Mouse (Mus musculus) CH12.LX (cell line): Measurements from ENCODE around the gene Dct. TPM values are rescaled to one million over a fixed set of nuclear protein-coding genes. Genes with fewer than 3 reads are reported as not detected.

ENCODE experiments used
- DNase-seq: peaks from one replicate; pipeline ENCODE4 v3.0.0-alpha.2; 2013; ENCODE audit errors: extremely low read depth
- H3K27ac ChIP-seq: 2 replicates; pipeline ENCODE4 v1.5.1; 2012; ENCODE audit warnings: low read depth, mild to moderate bottlenecking, control low read depth, moderate library complexity; ENCODE audit not compliant: insufficient read depth
- H3K27me3 ChIP-seq: replicated peaks from 2 replicates; pipeline ENCODE3; 2012; ENCODE audit warnings: inconsistent platforms
- H3K36me3 ChIP-seq, 2 experiments: replicated peaks in 1 of 2; 2 replicates each; pipeline versions ENCODE3 to v1.6.1; 2012; ENCODE audit warnings: inconsistent platforms in 1 of 2, low read length in 1 of 2, mild to moderate bottlenecking in 1 of 2, mixed read lengths in 1 of 2, moderate library complexity in 1 of 2; ENCODE audit not compliant: control insufficient read depth in 1 of 2, insufficient read depth in 1 of 2
- H3K4me1 ChIP-seq, 2 experiments: 2 replicates each; pipeline ENCODE4 v1.6.1; 2012; ENCODE audit warnings: inconsistent platforms in 1 of 2, moderate library complexity in 1 of 2; ENCODE audit not compliant: insufficient read depth in 2 of 2, control insufficient read depth in 1 of 2
- H3K4me2 ChIP-seq: 2 replicates; pipeline ENCODE4 v1.6.1; 2012; ENCODE audit warnings: low read depth, mild to moderate bottlenecking, control low read depth; ENCODE audit not compliant: poor library complexity, insufficient read depth, severe bottlenecking
- H3K4me3 ChIP-seq, 3 experiments: fragments of 150-350 bp in 1 of 3; sonication (generic) in 1 of 3; replicated peaks in 1 of 3; 2 replicates each; pipeline versions ENCODE3 to v1.5.1; 2011 to 2012; ENCODE audit warnings: low read depth in 2 of 3, low read length in 2 of 3, mild to moderate bottlenecking in 2 of 3, moderate library complexity in 2 of 3, control low read depth in 1 of 3, improper control_type of control experiment in 1 of 3, inconsistent platforms in 1 of 3, mixed read lengths in 1 of 3; ENCODE audit not compliant: poor library complexity in 1 of 3
- H3K79me2 ChIP-seq: replicated peaks from 2 replicates; pipeline ENCODE4 v1.6.1; 2012; ENCODE audit warnings: mild to moderate bottlenecking, moderate library complexity; ENCODE audit not compliant: control insufficient read depth, poor library complexity, insufficient read depth, severe bottlenecking; ENCODE audit errors: extremely low read depth
- H3K9ac ChIP-seq: 2 replicates; pipeline ENCODE4 v1.6.1; 2012; ENCODE audit warnings: low read depth, mild to moderate bottlenecking, control low read depth, moderate library complexity; ENCODE audit not compliant: insufficient read depth
- H3K9me3 ChIP-seq: replicated peaks from 2 replicates; pipeline ENCODE3; 2012; ENCODE audit warnings: low read length, inconsistent platforms, mixed read lengths
- CHD1 ChIP-seq: IDR thresholded peaks from 2 replicates; pipeline ENCODE4 v1.6.1; 2012; ENCODE audit warnings: low read depth, low read length, improper control_type of control experiment, inconsistent platforms
- CTCF ChIP-seq, 2 experiments: IDR thresholded peaks in 1 of 2; conservative IDR thresholded peaks in 1 of 2; 2 replicates each; pipeline ENCODE4 v1.5.1; 2011 to 2012; ENCODE audit warnings: low read depth in 2 of 2, low read length in 2 of 2, improper control_type of control experiment in 1 of 2, inconsistent platforms in 1 of 2, mild to moderate bottlenecking in 1 of 2, moderate library complexity in 1 of 2
- E2F4 ChIP-seq: IDR thresholded peaks from 2 replicates; pipeline ENCODE4 v1.6.1; 2011; ENCODE audit warnings: low read depth, low read length, improper control_type of control experiment; ENCODE audit not compliant: insufficient replicate concordance
- ELF1 ChIP-seq: IDR thresholded peaks from 2 replicates; pipeline ENCODE4 v1.6.1; 2014; ENCODE audit warnings: low read depth, mild to moderate bottlenecking, inconsistent platforms, low read length, improper control_type of control experiment
- JUND ChIP-seq: conservative IDR thresholded peaks from 2 replicates; pipeline ENCODE4 v1.6.1; 2011; ENCODE audit warnings: low read depth, low read length, improper control_type of control experiment
- KAT2A ChIP-seq: IDR thresholded peaks from 2 replicates; pipeline ENCODE4 v1.6.1; 2012; ENCODE audit warnings: low read length, improper control_type of control experiment, inconsistent platforms; ENCODE audit not compliant: insufficient replicate concordance
- MAFK ChIP-seq: IDR thresholded peaks from 2 replicates; pipeline ENCODE4 v1.6.1; 2011; ENCODE audit warnings: low read length, improper control_type of control experiment; ENCODE audit not compliant: insufficient replicate concordance
- MAZ ChIP-seq: IDR thresholded peaks from 2 replicates; pipeline ENCODE4 v1.6.1; 2012; ENCODE audit warnings: low read depth, mild to moderate bottlenecking, inconsistent platforms, low read length, improper control_type of control experiment, moderate library complexity
- MXI1 ChIP-seq: IDR thresholded peaks from 2 replicates; pipeline ENCODE4 v1.6.1; 2011; ENCODE audit warnings: mild to moderate bottlenecking, low read depth, low read length, improper control_type of control experiment
- NELFE ChIP-seq: IDR thresholded peaks from 2 replicates; pipeline ENCODE4 v1.6.1; 2011; ENCODE audit warnings: low read depth, low read length, improper control_type of control experiment
- PAX5 ChIP-seq: IDR thresholded peaks from 2 replicates; pipeline ENCODE4 v1.6.1; 2012; ENCODE audit warnings: low read length, inconsistent platforms, mixed read lengths
- POLR2AphosphoS2 ChIP-seq: IDR thresholded peaks from 2 replicates; pipeline ENCODE4 v1.6.1; 2011; ENCODE audit warnings: low read depth, low read length, improper control_type of control experiment
- RCOR1 ChIP-seq: conservative IDR thresholded peaks from 2 replicates; pipeline ENCODE4 v1.6.1; 2012; ENCODE audit warnings: low read depth, mild to moderate bottlenecking, inconsistent platforms, low read length, improper control_type of control experiment
- SIN3A ChIP-seq: IDR thresholded peaks from 2 replicates; pipeline ENCODE4 v1.6.1; 2012; ENCODE audit warnings: low read length, improper control_type of control experiment, inconsistent platforms
- SMC3 ChIP-seq: IDR thresholded peaks from 2 replicates; pipeline ENCODE4 v1.6.1; 2011; ENCODE audit warnings: low read depth, low read length, improper control_type of control experiment
- ZKSCAN1 ChIP-seq: IDR thresholded peaks from 2 replicates; pipeline ENCODE4 v1.6.1; 2012; ENCODE audit warnings: low read depth, inconsistent platforms, low read length, improper control_type of control experiment, borderline replicate concordance
- dilution Hi-C: fragments of 300-500 bp; cut with MboI; formaldehyde crosslinking; loops from 2 replicates; pipeline ENCODE4 v1.14.3; 2020; ENCODE audit warnings: low sequenced_read_pairs; ENCODE audit not compliant: extremely low pct_unique_long_range_greater_than_20kb, extremely low pct_ligation_motif_present
- in situ Hi-C: fragments of 300-500 bp; cut with MboI; formaldehyde crosslinking; loops from 3 replicates; pipeline ENCODE4 v1.14.3; 2019; ENCODE audit warnings: low sequenced_read_pairs, low pct_ligation_motif_present, low pct_unique_long_range_greater_than_20kb, mixed read lengths
- polyA plus RNA-seq: library from polyadenylated mRNA; unstranded; fragments of >175 nt; gene quantifications from 2 replicates; pipeline ENCODE4 v1.2.1, GENCODE M21; 2012; ENCODE audit warnings: low read depth; ENCODE audit not compliant: insufficient read length
- total RNA-seq, 2 experiments: library from RNA; depleted of rRNA; stranded (reverse); fragments of 300-350 nt in 1 of 2; fragments of >200 nt in 1 of 2; gene quantifications; 2 replicates each; pipeline ENCODE4 v1.2.3; 2012 to 2014

The Dct gene
- total and polyA plus RNA-seq, 3 experiments = 0.34 TPM; not detected in 2

- Histone ChIP-seq H3K9me3 (no peaks in the 10 kb centered on the region), H3K27me3 (peaks cover 3% of the 10 kb centered on the region), H3K79me2 (no peaks in the 10 kb centered on the region), H3K4me2 (no peak overlapping the region), H3K4me1 (no peaks in the 10 kb centered on the region), H3K4me3 (no peak overlapping the region), H3K36me3 (no peaks in the 10 kb centered on the region), H3K9ac (no peak overlapping the region), H3K27ac (no peak overlapping the region)
- no peak for DNase-seq
- dilution Hi-C loops = no loop called here
- no peak for TF ChIP-seq SMC3
- no peak for TF ChIP-seq CTCF (conservative IDR thresholded peaks at IDR 0.05 in 1 of 2, IDR thresholded peaks at IDR 0.05 in 1 of 2; ENCODE audit: low read depth in 2 of 2, low read length in 2 of 2)
- TF ChIP-seq JUND = no peak
- no peak for TF ChIP-seq POLR2AphosphoS2
- TF ChIP-seq MAZ = no peak
- no peak for TF ChIP-seq PAX5
- no peak for TF ChIP-seq RCOR1
- no peak for TF ChIP-seq CHD1
- TF ChIP-seq ELF1 = no peak
- TF ChIP-seq MAFK = no peak
- TF ChIP-seq KAT2A = no peak
- no peak for TF ChIP-seq ZKSCAN1
- no peak for TF ChIP-seq NELFE
- no peak for TF ChIP-seq E2F4
- in situ Hi-C loops = no loop called here
These were observed 46.2 kb upstream of the Dct start for GRCm38 (mm10) chr14:118098265-118098664.

DNA sequence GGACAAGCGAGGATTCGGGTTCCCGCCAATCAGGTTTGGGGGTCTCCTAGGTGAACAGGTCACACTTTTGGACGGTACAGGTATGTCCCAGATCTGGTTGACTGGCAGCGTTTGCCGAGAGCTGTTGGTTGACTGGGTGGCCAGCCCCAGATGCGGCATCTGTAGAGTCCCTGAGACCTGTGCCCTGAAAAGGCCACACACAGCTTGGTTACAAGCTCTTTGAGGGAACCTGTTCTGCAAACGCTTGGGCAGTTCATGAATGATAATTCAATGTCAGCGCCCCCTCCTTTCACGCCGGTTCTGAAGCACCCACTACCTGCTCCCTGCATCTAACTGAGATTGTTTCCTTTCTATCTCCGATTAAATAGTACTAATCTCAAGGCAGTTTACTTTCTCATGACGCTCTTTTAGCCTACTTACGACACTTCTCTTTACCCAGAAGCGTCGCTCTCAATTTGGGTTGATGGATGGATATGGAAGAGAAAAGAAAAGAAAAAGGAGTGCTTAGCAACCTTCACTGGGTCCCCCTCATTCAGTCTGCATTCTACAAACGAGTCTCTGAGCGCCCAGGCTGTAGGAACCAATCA is 37.9 kb upstream of the Dct start:
- Histone ChIP-seq H3K9ac (peak overlapping the region; percentile 58), H3K27me3 (peaks cover 8% of the 10 kb centered on the region), H3K4me2 (peak overlapping the region; percentile 88), H3K4me3 (peak overlapping the region; percentile 82 to 91 (median 85)), H3K79me2 (no peaks in the 10 kb centered on the region), H3K9me3 (no peaks in the 10 kb centered on the region), H3K36me3 (no peaks in the 10 kb centered on the region), H3K4me1 (peaks cover 13 to 36% of the 10 kb centered on the region in 2 experiments), H3K27ac (no peak overlapping the region)
- TF ChIP-seq SIN3A (no peak), PAX5 (no peak), MXI1 (peak; percentile 59; the same call in 1 of the 2 replicates)
- dilution Hi-C loops (no loop called here), in situ Hi-C loops (loop anchor here (5.0 kb wide), 1 partner anchor 47 kb away; the partner anchor contains the start of gene Gpr180)
- no peak for DNase-seq
